Comparison of ENCODE assay signal across 21 mouse cellular contexts in genomic region chr4:123374316-123375008, GRCm38 (mm10). TPM values are rescaled to one million over a fixed set of nuclear protein-coding genes. Genes with fewer than 3 reads are reported as not detected.
A peak's percentile ranks its signal among the peaks of the same experiment; 100 is the strongest.
DNase-seq lines count a peak whose midpoint lies in the region; ATAC-seq and TF ChIP-seq lines count a peak whose summit lies in the region.
"Had no signal": no experiment of that assay in that cellular context is flagged by ENCODE, and none has a peak within 500 bp of the region (broad histone marks: within the 10 kb centered on the region; RNA-seq: fewer than 3 reads in every experiment).

No protein-coding gene starts in this region.

- no peak for TF ChIP-seq POLR2A in kidney, adult 2 months (IDR thresholded peaks at IDR 0.05; ENCODE audit: low read depth, low read length)
- no peak for TF ChIP-seq POLR2A in liver, adult 2 months (IDR thresholded peaks at IDR 0.05; ENCODE audit: extremely low read depth, insufficient read depth, low read length)

- no peak for ATAC-seq in kidney, embryonic 14.5 days (ENCODE audit: low FRiP score, low TSS enrichment)
- peak; percentile 94 for ATAC-seq in liver, postnatal 0 days
- ATAC-seq in midbrain, postnatal 0 days (ENCODE audit: low FRiP score), result no peak
- ATAC-seq: forebrain, embryonic 16.5 days had no signal

- DNase-seq in kidney, adult 2 months, result peak; percentile 77
- peak; percentile 89 for DNase-seq in liver, adult 2 months (ENCODE audit: extremely low read depth, low read depth, low spot score)
- DNase-seq in liver, result no peak
- peak; percentile 19 for DNase-seq in liver, postnatal 0 days
- no peak for DNase-seq in midbrain, postnatal 0 days (ENCODE audit: low spot score)
- DNase-seq: adrenal gland, postnatal 25 days; cerebellum, adult 18-20 months; cerebellum, adult 9-11 months; cerebellum, postnatal 36 days; gastrocnemius, postnatal 14 days; heart, postnatal 36 days had no signal

- no peaks in the 10 kb centered on the region for H3K9me3 ChIP-seq in kidney, embryonic 14.5 days (ENCODE audit: control insufficient read depth, low read length)
- no peaks in the 10 kb centered on the region for H3K9me3 ChIP-seq in liver, postnatal 0 days (ENCODE audit: low read length)
- H3K9me3 ChIP-seq in midbrain, postnatal 0 days (ENCODE audit: low read length), result no peaks in the 10 kb centered on the region
- H3K9me3 ChIP-seq: embryonic facial prominence, embryonic 13.5 days; forebrain, embryonic 12.5 days; heart, embryonic 13.5 days had no signal

- no peaks in the 10 kb centered on the region for H3K79me2 ChIP-seq in liver, adult 2 months (ENCODE audit: control insufficient read depth, insufficient read depth, low read length)

- H3K27me3 ChIP-seq in kidney, adult 2 months (replicated peaks; ENCODE audit: control insufficient read depth, insufficient read depth, low read length), result no peaks in the 10 kb centered on the region
- no peaks in the 10 kb centered on the region for H3K27me3 ChIP-seq in kidney, embryonic 14.5 days (ENCODE audit: control insufficient read depth, insufficient read depth, low read length)
- no peaks in the 10 kb centered on the region for H3K27me3 ChIP-seq in liver, adult 2 months (ENCODE audit: control insufficient read depth, insufficient read depth, low read length)
- no peaks in the 10 kb centered on the region for H3K27me3 ChIP-seq in liver, postnatal 0 days (ENCODE audit: insufficient read depth, low read length)
- no peaks in the 10 kb centered on the region for H3K27me3 ChIP-seq in midbrain, postnatal 0 days (ENCODE audit: insufficient read depth, low read length)
- H3K27me3 ChIP-seq: embryonic facial prominence, embryonic 13.5 days; forebrain, embryonic 12.5 days; heart, embryonic 13.5 days had no signal

- 58% methylated on average over 12 of the region's 12 CpGs for WGBS in kidney, adult 2 months
- WGBS in kidney, embryonic 14.5 days, result 90% methylated on average over 12 of the region's 12 CpGs
- 28% methylated on average over 12 of the region's 12 CpGs for WGBS in liver, adult 2 months
- 73% methylated on average over 12 of the region's 12 CpGs for WGBS in liver, postnatal 0 days (ENCODE audit: insufficient replicate concordance)
- 94% methylated on average over 12 of the region's 12 CpGs for WGBS in midbrain, postnatal 0 days

- no peak overlapping the region for H3K4me2 ChIP-seq in kidney, embryonic 14.5 days (replicated peaks; ENCODE audit: low read depth, low read length)
- peak overlapping the region; percentile 27; the same call in 1 of the 2 replicates for H3K4me2 ChIP-seq in liver, postnatal 0 days (ENCODE audit: low read depth, low read length)
- H3K4me2 ChIP-seq in midbrain, postnatal 0 days (ENCODE audit: low read depth, low read length, poor library complexity, severe bottlenecking), result no peak overlapping the region
- H3K4me2 ChIP-seq: embryonic facial prominence, embryonic 13.5 days; forebrain, embryonic 12.5 days; heart, embryonic 13.5 days had no signal

- TF ChIP-seq EP300 in liver, postnatal 0 days (IDR thresholded peaks at IDR 0.05; ENCODE audit: low read depth), result no peak

- H3K4me3 ChIP-seq in kidney, adult 2 months (ENCODE audit: insufficient read depth, low read depth, low read length), result no peak overlapping the region
- H3K4me3 ChIP-seq in kidney, embryonic 14.5 days (ENCODE audit: low read length), result no peak overlapping the region
- no peak overlapping the region for H3K4me3 ChIP-seq in liver, adult 2 months (ENCODE audit: insufficient read depth, low read depth, low read length)
- H3K4me3 ChIP-seq in liver, postnatal 0 days (ENCODE audit: low read depth, low read length), result no peak overlapping the region
- no peak overlapping the region for H3K4me3 ChIP-seq in midbrain, postnatal 0 days (ENCODE audit: low read depth, low read length)
- H3K4me3 ChIP-seq: embryonic facial prominence, embryonic 13.5 days; forebrain, embryonic 12.5 days; heart, embryonic 13.5 days had no signal

- H3K9ac ChIP-seq in kidney, embryonic 14.5 days (ENCODE audit: low read depth, low read length), result no peak overlapping the region
- no peak overlapping the region for H3K9ac ChIP-seq in liver, adult 2 months (ENCODE audit: low read depth, low read length)
- no peak overlapping the region for H3K9ac ChIP-seq in liver, postnatal 0 days (replicated peaks)
- no peak overlapping the region for H3K9ac ChIP-seq in midbrain, postnatal 0 days (replicated peaks; ENCODE audit: low read length, poor library complexity, severe bottlenecking)
- H3K9ac ChIP-seq: embryonic facial prominence, embryonic 13.5 days; forebrain, embryonic 12.5 days; heart, embryonic 13.5 days had no signal

- H3K4me1 ChIP-seq in kidney, adult 2 months (ENCODE audit: control insufficient read depth, insufficient read depth, low read length), result peaks cover 12% of the 10 kb centered on the region
- H3K4me1 ChIP-seq in kidney, embryonic 14.5 days (ENCODE audit: control insufficient read depth, insufficient read depth, low read length), result no peaks in the 10 kb centered on the region
- peaks cover 12% of the 10 kb centered on the region for H3K4me1 ChIP-seq in liver, adult 2 months (ENCODE audit: control insufficient read depth, insufficient read depth, low read length)
- no peaks in the 10 kb centered on the region for H3K4me1 ChIP-seq in liver, postnatal 0 days (ENCODE audit: insufficient read depth)
- no peaks in the 10 kb centered on the region for H3K4me1 ChIP-seq in midbrain, postnatal 0 days (ENCODE audit: insufficient read depth, low read length)
- H3K4me1 ChIP-seq: embryonic facial prominence, embryonic 13.5 days; forebrain, embryonic 12.5 days; heart, embryonic 13.5 days had no signal

- no peak for TF ChIP-seq CTCF in kidney, adult 2 months (conservative IDR thresholded peaks at IDR 0.05; ENCODE audit: insufficient read depth, insufficient read length, low read depth, low read length)
- TF ChIP-seq CTCF in liver, adult 2 months (IDR thresholded peaks at IDR 0.05; ENCODE audit: low read depth, low read length), result no peak
- no peak for TF ChIP-seq CTCF in liver, postnatal 0 days (IDR thresholded peaks at IDR 0.05; ENCODE audit: low read depth)
- no peak for TF ChIP-seq CTCF in midbrain, postnatal 0 days (IDR thresholded peaks at IDR 0.05)

- H3K36me3 ChIP-seq in kidney, adult 2 months (ENCODE audit: control insufficient read depth, insufficient read depth, low read length), result peaks cover 14% of the 10 kb centered on the region
- peaks cover 93% of the 10 kb centered on the region for H3K36me3 ChIP-seq in kidney, embryonic 14.5 days (ENCODE audit: control insufficient read depth, insufficient read depth, low read length)
- peaks cover 73% of the 10 kb centered on the region for H3K36me3 ChIP-seq in liver, adult 2 months (ENCODE audit: control insufficient read depth, insufficient read depth, low read length)
- peaks cover 80% of the 10 kb centered on the region for H3K36me3 ChIP-seq in liver, postnatal 0 days (replicated peaks; ENCODE audit: insufficient read depth, low read length)
- peaks cover 69% of the 10 kb centered on the region for H3K36me3 ChIP-seq in midbrain, postnatal 0 days (ENCODE audit: insufficient read depth, low read length)

- H3K27ac ChIP-seq in kidney, adult 2 months (ENCODE audit: insufficient read depth, low read depth, low read length), result peak overlapping the region; percentile 88
- no peak overlapping the region for H3K27ac ChIP-seq in kidney, embryonic 14.5 days (ENCODE audit: low read depth, low read length)
- peak overlapping the region; percentile 84 for H3K27ac ChIP-seq in liver, adult 2 months (replicated peaks; ENCODE audit: insufficient read depth, low read depth, low read length)
- peak overlapping the region; percentile 67 for H3K27ac ChIP-seq in liver, postnatal 0 days (ENCODE audit: low read depth)
- H3K27ac ChIP-seq in midbrain, postnatal 0 days (ENCODE audit: low read depth, low read length), result no peak overlapping the region
- H3K27ac ChIP-seq: embryonic facial prominence, embryonic 13.5 days; forebrain, embryonic 12.5 days; heart, embryonic 13.5 days had no signal

RNA-seq across cellular contexts. Expression of gene Bmp8a, which starts 31.4 kb away (rescaled TPM):
- polyA plus RNA-seq in kidney, adult 2 months (2012; rRNA removed), result 1.5 and 2.9 TPM in 2 replicates
- polyA plus RNA-seq in kidney, embryonic 14.5 days (2014; fragmentation: Nextera tagmentation; extraction: Ambion mirVana), result 0.20 TPM in 1 of 2 replicates, not detected in the other
- total RNA-seq in liver, adult 2 months (2014; rRNA removed), result not detected in 2 replicates
- polyA plus RNA-seq in liver, adult 2 months (2012; rRNA removed), result not detected in 2 replicates
- polyA plus RNA-seq in liver, postnatal 0 days (2015; fragmentation: Nextera tagmentation; extraction: Ambion mirVana), result 0.11 and 0.21 TPM in 2 replicates
- 0.09 and 0.44 TPM in 2 replicates for total RNA-seq in midbrain, postnatal 0 days (2014; rRNA removed)
- polyA plus RNA-seq in midbrain, postnatal 0 days (2015; fragmentation: Nextera tagmentation; extraction: Ambion mirVana), result 0.23 and 0.58 TPM in 2 replicates
- total RNA-seq: adrenal gland, postnatal 25 days; heart, adult 8-10 months had no signal
- polyA plus RNA-seq: forebrain, embryonic 12.5 days; heart, postnatal 0 days had no signal

RNA-seq across cellular contexts. Expression of gene Oxct2a, which starts 51.0 kb away (rescaled TPM):
- polyA plus RNA-seq in kidney, adult 2 months (2012; rRNA removed), result 0.11 and 0.30 TPM in 2 replicates
- not detected in 2 replicates for polyA plus RNA-seq in kidney, embryonic 14.5 days (2014; fragmentation: Nextera tagmentation; extraction: Ambion mirVana)
- not detected in 2 replicates for total RNA-seq in liver, adult 2 months (2014; rRNA removed)
- polyA plus RNA-seq in liver, adult 2 months (2012; rRNA removed), result not detected in 2 replicates
- not detected in 2 replicates for polyA plus RNA-seq in liver, postnatal 0 days (2015; fragmentation: Nextera tagmentation; extraction: Ambion mirVana)
- total RNA-seq in midbrain, postnatal 0 days (2014; rRNA removed), result not detected in 2 replicates
- 0.17 and 0.21 TPM in 2 replicates for polyA plus RNA-seq in midbrain, postnatal 0 days (2015; fragmentation: Nextera tagmentation; extraction: Ambion mirVana)
- total RNA-seq: adrenal gland, adult 2 months; adrenal gland, postnatal 25 days; heart, adult 8-10 months; heart, postnatal 36 days had no signal
- polyA plus RNA-seq: adrenal gland, adult 2 months; embryonic facial prominence, embryonic 13.5 days; forebrain, embryonic 12.5 days; forebrain, embryonic 16.5 days; frontal cortex, adult 2 months; heart, embryonic 13.5 days; heart, postnatal 0 days; hindbrain, embryonic 11.5 days had no signal

Comparison
In these comparisons a context has a peak if more than half of its experiments do, and no peak if none do; other contexts are left out.
1. DNase-seq: peak in kidney, adult 2 months (single experiment), liver, adult 2 months (single experiment) and liver, postnatal 0 days (single experiment); none in liver (single experiment) and midbrain, postnatal 0 days (single experiment).
2. H3K27ac ChIP-seq: peak in kidney, adult 2 months (single experiment), liver, adult 2 months (single experiment) and liver, postnatal 0 days (single experiment); none in kidney, embryonic 14.5 days (single experiment) and midbrain, postnatal 0 days (single experiment).